Mouse (Mus musculus) MEL-GATA-1-ER (cell line): Measurements from ENCODE around the gene Myh11.

Experiments used
- DNase-seq: peaks from one replicate; pipeline ENCODE4 v3.0.0-alpha.2; 2012; ENCODE audit warnings: low read depth; ENCODE audit errors: extremely low read depth

Gene Myh11

GRCm38 (mm10) chr16:14272374-14272965 lies 18.7 kb downstream of the Myh11 start:
- DNase-seq: no peak

- peak; percentile 37 for DNase-seq
Measured at GRCm38 (mm10) chr16:14265203-14265920, 25.8 kb downstream of the Myh11 start.

DNA sequence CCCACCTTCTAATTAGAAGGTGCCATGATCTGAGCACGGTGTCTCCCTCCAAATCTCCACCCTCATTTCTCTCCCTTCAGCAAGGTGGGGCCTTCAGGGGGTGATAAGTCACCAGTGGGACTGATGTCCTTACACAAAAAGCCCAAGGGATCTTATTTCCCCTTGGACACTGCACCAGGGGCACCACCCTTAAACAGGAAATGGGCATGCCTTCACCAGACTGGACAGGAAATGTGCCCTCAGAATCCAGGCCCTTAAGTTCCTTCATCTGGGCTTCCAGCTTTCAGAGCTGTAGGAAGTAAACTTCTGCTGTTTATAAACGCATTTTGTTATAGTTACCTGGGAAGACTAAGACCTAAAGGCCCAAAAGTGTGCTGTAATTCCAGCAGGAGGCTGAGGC lies 26.7 kb downstream of the Myh11 start:
- DNase-seq: no peak

DNA sequence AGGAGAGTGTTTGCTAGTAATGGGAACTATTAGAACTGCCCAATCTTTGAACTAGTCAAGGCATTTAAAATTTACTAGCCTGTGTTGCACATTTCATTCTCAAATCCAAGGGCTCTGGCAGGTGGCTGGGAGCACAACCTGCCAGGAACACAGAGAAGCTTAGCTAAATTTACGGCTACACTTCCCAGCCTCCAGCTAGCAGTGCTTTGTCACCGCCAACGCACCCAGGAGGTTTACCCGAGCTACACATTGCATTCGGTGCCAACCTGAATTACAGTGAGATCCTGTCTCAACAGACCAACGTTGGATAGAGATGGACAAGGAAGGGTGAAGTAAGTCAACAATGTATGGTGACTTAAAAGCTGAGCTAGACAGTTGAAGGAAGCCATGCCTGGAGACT lies 27.9 kb downstream of the Myh11 start:
- no peak for DNase-seq

DNA sequence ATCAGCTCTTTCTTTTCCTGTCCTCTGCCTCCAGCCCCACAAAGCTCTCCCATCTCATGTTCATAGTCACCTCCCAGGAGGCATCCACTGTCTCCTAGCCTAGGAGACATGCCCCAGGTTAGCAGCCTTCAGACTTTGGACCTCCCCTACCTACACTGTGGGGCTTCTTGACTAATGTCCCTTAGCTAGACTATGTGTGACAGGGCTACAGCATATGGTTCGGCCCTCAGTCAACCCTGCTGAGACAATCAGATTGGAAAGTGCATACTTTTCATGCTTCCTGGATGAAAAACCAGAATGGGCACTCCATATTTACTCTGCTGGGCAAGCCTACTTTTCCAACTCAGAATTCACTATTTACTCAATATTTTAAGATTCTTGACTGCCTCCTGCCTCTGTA lies 28.8 kb downstream of the Myh11 start:
- DNase-seq: no peak

DNA sequence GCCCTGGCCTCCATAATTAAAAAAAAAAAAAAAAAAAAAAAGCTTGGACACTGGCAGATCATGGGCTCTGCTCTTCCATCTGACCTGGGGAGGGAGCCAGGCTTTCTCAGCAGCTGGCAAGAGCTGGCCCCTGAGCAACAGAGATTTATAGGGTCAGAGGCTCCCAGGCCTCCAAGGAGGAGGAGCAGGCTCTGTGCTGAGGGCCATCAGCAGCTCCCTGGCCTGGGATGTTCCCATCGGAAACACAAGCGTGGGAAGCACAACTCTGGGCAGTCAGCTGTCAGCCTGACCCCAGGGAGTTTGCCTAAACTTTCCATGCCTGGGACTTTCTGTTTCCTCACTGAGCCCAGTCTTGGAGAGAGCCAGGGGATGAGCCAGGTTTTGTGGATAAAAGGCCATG lies 32.3 kb downstream of the Myh11 start:
- DNase-seq: no peak

GRCm38 (mm10) chr16:14253586-14253985 lies 37.6 kb downstream of the Myh11 start:
- DNase-seq: no peak

DNA sequence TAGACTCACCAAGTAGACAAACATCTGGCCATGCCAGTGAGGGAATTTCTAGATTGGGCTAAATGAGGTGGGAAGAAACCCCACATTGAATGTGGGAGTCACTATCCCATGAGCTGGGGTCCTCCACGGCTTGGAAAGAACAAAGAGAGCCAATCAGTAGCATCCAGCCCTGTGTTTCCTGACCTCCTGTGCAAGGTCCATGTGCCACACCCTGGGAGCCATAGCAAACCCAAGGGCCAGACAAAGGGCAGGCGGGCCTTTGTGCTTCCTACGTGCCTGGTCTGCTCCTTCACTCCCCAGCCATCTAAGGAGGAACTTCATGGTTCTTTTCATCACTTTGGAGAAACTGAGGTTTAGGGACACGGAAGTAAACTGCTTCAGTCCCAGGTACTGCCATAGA lies 38.3 kb downstream of the Myh11 start:
- DNase-seq: no peak

DNA sequence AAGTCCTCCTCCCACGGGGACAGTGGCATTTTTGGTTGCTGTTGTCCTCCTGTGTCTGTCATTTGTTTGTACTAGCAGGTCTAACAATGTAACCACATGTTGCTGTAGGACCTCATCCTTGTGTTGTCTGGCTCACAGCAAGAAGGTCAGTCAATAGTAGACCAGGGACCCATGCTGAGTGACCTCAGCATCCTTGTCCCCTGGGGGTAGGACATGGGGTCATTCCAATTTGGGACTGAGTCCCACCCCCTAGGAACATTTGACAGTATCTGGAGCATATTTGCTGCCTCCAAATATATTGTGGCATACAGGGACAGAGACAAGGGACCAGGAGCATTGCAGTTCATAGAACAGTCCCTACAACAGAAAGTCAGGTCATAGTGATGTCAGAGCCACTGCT lies 41.3 kb downstream of the Myh11 start:
- DNase-seq: no peak

- DNase-seq: no peak
Measured at GRCm38 (mm10) chr16:14242553-14242952, 48.6 kb downstream of the Myh11 start.

DNA sequence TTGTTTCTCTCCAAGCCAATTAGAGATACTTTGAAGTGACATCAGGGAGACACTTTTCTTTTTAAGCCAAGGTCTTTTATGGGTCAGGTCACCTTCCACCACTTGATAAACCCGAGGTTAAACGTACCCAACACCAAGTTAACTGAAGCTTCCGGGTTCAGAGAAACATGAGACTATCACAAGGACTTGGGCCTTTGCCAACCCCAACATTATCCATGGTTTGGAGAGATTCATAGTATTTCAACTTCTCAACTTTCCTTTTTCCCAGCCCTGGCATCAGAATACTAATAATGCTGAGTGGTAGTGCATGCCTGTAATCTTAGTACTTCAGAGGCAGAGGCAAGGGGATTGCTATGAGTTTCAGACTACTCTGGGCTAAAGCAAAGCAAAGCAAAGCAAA lies 49.1 kb downstream of the Myh11 start:
- DNase-seq: no peak

DNA sequence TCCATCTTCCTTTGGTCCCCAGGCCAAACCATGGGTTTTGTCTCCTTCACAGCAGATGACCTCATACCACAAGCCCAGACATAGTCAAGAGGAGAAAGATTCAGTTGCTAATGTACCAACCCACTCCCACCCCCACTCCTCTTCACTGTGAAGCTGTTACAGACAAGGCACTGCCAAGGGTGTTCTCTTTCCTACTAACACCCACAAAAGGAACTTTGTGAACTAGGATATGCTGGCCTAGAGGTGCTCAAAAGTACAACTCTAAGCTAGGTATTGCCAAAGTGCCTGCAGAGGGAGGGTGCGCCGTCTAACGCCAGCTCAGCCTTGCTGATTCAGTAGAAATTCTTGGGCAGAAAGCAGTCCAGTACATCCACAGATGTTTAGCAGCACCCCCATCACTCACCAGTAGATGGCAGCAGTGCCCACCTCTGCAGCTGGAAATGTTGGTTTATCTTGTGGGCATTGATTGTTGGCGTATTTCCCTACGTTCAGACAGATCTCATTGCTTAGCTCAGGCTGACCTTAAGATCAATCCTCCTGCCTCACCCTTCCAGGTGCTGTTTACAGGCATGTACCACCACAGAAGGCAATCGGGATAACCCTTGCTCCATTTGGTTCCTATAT lies 54.0 kb downstream of the Myh11 start:
- peak; percentile 39 for DNase-seq

- DNase-seq: no peak
Measured at GRCm38 (mm10) chr16:14215156-14215555, 76.0 kb downstream of the Myh11 start.

DNA sequence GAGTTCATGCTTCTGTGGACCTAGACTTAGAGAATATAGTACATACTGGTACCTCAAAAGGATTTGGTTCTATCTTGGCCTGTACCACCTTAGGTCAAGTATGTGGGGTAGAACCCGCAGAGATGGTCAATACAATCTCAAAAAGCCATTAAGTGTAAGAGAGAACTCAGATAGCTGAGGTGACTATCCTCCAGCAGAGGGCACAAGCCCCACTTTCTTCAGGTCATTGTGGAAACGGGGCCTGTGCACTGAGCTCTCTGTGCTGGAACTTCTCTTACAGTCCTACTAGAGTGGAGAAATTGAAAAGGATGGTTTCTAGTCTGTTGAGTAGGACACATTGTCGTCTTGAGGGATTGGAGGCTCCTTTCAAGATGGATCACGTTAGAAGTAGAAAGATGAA lies 92.4 kb downstream of the Myh11 start:
- no peak for DNase-seq

DNA sequence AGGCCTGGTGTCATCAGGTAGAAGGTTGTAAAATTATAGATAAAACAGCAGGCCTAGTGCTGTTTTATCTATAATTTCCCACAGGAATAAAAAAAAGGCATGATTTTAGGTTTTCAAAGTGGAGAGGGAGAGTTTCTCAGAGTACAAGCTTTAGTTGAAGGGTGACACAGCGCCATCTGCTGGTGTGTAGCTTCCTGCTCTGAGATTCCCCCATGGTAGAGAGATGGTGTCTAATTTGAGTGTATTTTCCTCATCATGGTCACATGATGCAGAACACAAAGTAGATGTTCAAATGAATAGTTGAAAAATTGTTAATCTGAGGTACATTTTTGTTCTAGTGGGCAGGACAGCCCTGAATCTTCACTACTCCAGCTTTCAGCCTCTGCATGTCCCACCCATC lies 95.7 kb downstream of the Myh11 start:
- DNase-seq: peak; percentile 26

GRCm38 (mm10) chr16:14194164-14194950 lies 96.8 kb downstream of the Myh11 start:
- DNase-seq: no peak

DNA sequence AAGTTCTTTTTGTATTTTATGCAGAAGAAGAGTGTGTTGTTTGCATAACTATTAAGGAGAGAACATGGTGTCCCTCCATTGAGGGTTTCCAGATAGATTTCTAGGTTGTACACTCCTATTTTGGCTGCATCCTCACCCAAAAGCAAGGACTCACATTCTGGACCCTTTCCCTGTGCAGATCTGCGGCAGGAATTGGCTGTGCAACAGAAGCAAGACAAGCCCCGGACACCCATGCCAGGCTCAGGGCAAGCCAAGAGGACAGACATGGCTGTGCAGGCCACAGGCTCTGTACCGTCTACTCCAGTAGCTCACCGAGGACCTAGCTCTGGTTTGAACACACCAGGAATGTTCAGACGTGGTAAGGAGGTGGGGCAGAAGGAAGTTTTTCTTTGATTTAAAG lies 105.7 kb downstream of the Myh11 start:
- DNase-seq: no peak

GRCm38 (mm10) chr16:14183856-14184255 lies 107.3 kb downstream of the Myh11 start:
- DNase-seq: no peak

DNA sequence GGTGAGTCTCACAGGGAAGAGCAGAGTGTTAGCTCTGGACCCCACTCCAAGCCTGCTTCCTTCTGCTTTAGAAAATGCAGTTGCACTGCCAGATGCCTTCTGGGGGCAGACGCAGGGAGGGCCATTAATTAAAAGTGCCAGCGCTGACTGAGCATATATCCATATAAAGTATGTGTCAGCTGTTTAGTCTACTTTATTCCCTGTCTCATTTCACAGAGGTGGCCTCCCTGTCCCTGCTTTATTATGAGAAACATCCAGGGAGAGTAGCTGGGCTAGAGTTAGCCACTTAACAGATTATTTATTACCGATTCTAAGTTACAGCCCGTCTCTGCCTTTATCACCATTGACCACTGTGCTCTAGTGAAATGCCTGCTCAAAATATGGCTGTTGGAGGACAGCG lies 108.8 kb downstream of the Myh11 start:
- DNase-seq: no peak

GRCm38 (mm10) chr16:14180163-14180733 lies 110.9 kb downstream of the Myh11 start:
- no peak for DNase-seq

DNA sequence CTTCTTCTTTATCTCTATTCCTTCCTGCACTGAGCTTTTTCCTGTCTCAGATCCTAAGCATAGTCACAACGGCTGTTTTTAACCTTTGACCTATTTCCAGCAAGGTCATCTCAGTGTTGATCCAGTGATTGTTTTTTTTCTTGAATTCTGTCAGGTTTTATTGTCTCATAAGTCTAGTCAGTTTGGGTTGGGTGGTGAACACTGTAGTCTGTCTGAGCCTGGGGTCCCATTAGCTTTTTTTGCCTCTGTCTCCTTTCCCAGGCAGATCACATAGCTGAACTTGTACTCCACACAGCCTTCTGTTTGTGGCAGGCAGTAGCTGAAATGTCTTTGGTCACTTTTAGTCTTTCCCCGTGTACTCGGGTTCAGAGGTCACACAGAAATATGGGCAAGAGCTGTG lies 113.1 kb downstream of the Myh11 start:
- no peak for DNase-seq

GRCm38 (mm10) chr16:14169706-14170105 lies 121.5 kb downstream of the Myh11 start:
- no peak for DNase-seq
